Mouse (Mus musculus): ENCODE data around the gene Babam1. TPM values are rescaled to one million over a fixed set of nuclear protein-coding genes. Genes with fewer than 3 reads are reported as not detected.

The Babam1 gene
- polyA plus RNA-seq (2016; fragmentation: Nextera tagmentation; extraction: Ambion mirVana): 106 and 108 TPM in 2 replicates

DNA sequence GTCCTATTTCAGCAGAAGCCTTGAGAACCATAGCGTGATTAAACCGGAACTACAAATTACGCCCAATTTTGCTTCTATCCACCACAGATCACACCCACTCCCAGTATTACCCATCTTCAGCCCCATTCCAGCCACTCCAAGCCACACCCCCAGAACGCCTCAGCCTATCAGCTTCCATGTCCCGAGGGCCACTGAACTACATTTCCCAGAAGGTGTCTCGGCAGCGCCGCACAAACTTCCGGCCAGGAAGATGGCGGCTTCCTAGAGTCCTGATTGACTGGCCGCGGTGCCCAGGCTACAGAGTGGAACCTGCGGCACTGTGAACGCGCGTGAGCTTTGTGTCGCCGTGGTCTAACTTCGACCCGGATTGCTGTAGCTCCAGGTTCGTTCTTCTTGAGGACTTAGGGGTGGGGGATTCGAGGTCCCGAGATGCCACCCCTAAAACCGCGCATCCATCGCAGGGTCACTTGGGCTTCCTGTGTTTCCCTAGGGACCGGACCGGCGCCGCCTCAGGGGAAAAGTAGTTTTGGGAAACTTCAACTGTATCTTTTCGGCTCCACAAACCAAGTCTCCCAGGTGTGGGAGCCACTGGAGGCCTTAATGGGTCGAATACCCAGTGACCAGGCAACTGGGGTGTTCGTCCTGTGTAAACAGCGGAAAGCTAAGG, at the start of gene Babam1:
Babam1 (plus strand) TSS at position 223 of the 667 bp plus-strand sequence.
- peak within 1 kb of the TSS; percentile 87 for H3K27ac ChIP-seq
- DNase-seq (ENCODE audit: extremely low spot score, low spot score): peak; percentile 93
- peaks cover 33% of the 10 kb centered on the region for H3K36me3 ChIP-seq (replicated peaks)
- H3K4me3 ChIP-seq: peak within 1 kb of the TSS; percentile 79
- no peaks in the 10 kb centered on the region for H3K27me3 ChIP-seq (ENCODE audit: poor library complexity, severe bottlenecking)
- H3K4me1 ChIP-seq: peaks cover 27% of the 10 kb centered on the region
- WGBS: 1% methylated on average over 34 of the region's 34 CpGs
- H3K9me3 ChIP-seq: no peaks in the 10 kb centered on the region

DNA sequence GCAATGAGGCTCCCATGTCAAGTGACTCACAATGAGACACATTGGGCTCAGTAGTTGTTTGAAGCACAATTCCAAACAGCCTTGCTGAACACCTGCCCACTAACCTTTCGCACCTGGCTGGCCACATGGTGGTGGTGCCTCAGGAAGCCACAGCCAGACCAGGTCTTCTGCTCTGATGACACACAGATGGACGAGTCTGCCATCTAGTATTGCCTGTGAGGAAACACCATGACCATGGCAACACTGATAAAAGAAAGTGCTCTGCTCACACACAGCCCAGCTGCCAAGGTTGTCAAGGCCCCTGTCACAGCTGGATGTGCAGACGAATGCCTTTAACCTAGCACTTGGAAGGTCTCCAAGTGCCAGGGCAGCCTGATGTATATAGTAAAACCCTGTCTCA, 45.5 kb upstream of the Babam1 start:
- no peak for DNase-seq (ENCODE audit: extremely low spot score, low spot score)
- no peaks in the 10 kb centered on the region for H3K4me1 ChIP-seq
- H3K27me3 ChIP-seq (ENCODE audit: poor library complexity, severe bottlenecking): no peaks in the 10 kb centered on the region
- WGBS: 78% methylated on average over 3 of the region's 3 CpGs
- H3K4me3 ChIP-seq: no peak overlapping the region
- no peaks in the 10 kb centered on the region for H3K9me3 ChIP-seq
- H3K36me3 ChIP-seq (replicated peaks): peaks cover 100% of the 10 kb centered on the region
- no peak overlapping the region for H3K27ac ChIP-seq

DNA sequence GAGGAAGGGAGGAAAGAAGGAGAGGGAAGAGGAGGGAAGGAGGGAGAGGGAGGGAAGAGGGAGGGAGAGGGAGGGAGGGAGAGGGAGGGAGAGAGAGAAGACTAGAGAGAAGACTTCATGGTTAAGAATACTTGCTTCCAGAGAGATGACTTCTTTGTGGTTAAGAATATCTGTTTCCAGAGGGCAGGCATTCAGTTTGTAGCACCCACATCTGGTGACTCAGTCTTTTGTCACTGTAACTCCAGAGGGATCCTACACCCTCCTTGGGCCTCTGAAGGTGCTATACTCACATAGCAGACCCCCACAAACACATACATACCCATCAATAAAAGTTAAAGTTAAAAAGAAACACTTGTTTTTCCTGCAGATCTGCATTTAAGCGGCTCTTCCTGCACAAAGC, 45.1 kb upstream of the Babam1 start:
- Histone ChIP-seq H3K4me1 (no peaks in the 10 kb centered on the region), H3K27me3 (ENCODE audit: poor library complexity, severe bottlenecking) (no peaks in the 10 kb centered on the region), H3K4me3 (no peak overlapping the region), H3K36me3 (replicated peaks) (peaks cover 100% of the 10 kb centered on the region), H3K27ac (no peak overlapping the region), H3K9me3 (no peaks in the 10 kb centered on the region)
- no peak for DNase-seq (ENCODE audit: extremely low spot score, low spot score)
- 87% methylated on average over 1 of the region's 1 CpGs for WGBS

DNA sequence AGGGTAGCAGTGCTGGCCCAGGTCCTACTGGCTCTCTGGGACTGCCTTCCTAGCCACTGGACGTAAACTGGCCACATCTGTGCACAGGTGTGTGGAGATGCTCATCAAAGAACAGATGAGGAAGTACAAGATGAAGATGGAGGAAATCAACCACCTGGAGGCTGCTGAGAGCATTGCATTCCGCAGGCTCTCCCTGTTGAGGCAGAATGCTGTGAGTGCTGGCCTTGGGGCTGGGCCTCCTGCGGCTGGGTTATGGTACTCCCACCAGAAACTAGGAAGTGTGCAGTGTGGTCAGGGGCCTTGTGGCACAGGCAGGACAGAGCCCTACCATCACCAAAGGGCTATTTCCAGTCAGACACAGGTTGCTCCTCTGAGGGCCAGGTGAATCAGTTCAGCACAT, 38.6 kb upstream of the Babam1 start:
- H3K27ac ChIP-seq: no peak overlapping the region
- no peaks in the 10 kb centered on the region for H3K27me3 ChIP-seq (ENCODE audit: poor library complexity, severe bottlenecking)
- H3K4me3 ChIP-seq: no peak overlapping the region
- WGBS: 80% methylated on average over 3 of the region's 3 CpGs
- no peak for DNase-seq (ENCODE audit: extremely low spot score, low spot score)
- H3K9me3 ChIP-seq: no peaks in the 10 kb centered on the region
- peaks cover 80% of the 10 kb centered on the region for H3K36me3 ChIP-seq (replicated peaks)
- H3K4me1 ChIP-seq: no peaks in the 10 kb centered on the region

DNA sequence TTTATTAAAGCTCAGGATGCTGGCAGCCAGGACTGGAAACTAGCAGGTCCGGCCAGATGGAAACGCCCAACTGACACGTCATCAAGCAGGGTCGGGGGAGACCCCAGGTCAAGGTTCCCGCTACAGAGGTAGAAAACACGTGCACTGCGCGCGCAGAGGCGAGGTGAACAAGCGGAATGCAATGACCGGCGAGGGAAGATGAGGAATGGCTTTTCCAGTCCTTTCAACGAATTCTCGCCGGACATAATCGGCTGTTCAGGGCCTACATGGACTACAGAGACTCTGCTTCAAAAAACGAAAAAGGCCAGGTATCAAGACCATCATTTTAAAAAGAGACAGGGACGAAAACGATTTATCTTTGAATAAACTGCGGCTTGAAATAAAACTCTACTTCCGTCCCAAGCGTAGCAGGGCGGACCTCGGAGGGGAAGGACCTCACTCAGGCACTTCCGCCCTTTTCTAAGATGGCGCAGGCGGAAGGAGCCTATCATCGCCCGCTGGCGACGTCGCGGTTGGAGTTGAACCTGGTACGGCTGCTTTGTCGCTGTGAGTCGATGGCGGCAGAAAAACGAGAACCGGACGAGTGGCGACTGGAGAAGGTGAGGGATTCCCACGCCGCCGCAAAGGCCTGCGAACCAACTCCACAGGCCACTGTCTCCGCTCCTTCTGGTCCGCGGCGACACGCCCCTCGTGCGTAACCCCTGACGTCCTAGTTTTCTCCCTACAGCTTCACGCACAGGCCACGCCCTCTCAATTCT, 29.7 kb upstream of the Babam1 start, which contains the start of gene Use1:
Use1 (plus strand) TSS at position 78 of the 758 bp plus-strand sequence.
- DNase-seq (ENCODE audit: extremely low spot score, low spot score): peak; percentile 91
- peak within 1 kb of the TSS; percentile 74 for H3K4me3 ChIP-seq
- under 1% methylated on average over 56 of the region's 56 CpGs for WGBS
- H3K36me3 ChIP-seq (replicated peaks): peaks cover 20% of the 10 kb centered on the region
- no peaks in the 10 kb centered on the region for H3K27me3 ChIP-seq (ENCODE audit: poor library complexity, severe bottlenecking)
- no peaks in the 10 kb centered on the region for H3K9me3 ChIP-seq
- H3K4me1 ChIP-seq: peaks cover 33% of the 10 kb centered on the region
- H3K27ac ChIP-seq: peak within 1 kb of the TSS; percentile 91

DNA sequence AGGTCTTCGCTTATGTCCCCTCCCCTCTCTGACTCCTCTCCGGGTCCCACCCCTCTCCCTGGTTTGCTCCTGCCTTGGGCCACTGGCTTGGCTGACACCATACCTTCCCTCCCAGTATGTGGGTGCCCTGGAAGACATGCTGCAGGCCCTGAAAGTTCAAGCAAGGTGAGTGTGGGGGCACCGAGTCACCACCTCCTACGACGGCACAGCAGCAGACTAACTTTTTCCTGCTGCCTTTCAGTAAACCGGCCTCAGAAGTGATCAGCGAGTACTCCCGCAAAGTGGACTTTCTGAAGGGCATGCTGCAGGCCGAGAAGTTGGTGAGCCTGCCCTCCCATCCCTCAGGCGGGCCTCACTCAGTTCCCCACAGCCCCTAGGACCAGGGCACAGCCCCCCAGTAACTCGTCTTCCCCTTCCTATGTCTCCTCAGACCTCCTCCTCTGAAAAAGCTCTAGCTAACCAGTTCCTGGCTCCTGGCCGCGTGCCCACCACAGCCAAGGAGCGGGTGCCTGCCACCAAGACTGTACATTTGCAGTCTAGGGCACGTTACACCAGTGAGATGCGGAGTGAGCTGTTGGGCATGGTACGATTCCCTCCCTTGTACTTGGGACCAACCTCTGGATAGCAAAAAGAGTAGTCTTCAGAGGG, 29.0 kb upstream of the Babam1 start:
- no peaks in the 10 kb centered on the region for H3K27me3 ChIP-seq (ENCODE audit: poor library complexity, severe bottlenecking)
- peaks cover 33% of the 10 kb centered on the region for H3K4me1 ChIP-seq
- DNase-seq (ENCODE audit: extremely low spot score, low spot score): no peak
- peak overlapping the region; percentile 91 for H3K27ac ChIP-seq
- H3K4me3 ChIP-seq: peak overlapping the region; percentile 74
- peaks cover 25% of the 10 kb centered on the region for H3K36me3 ChIP-seq (replicated peaks)
- H3K9me3 ChIP-seq: no peaks in the 10 kb centered on the region
- 52% methylated on average over 17 of the region's 17 CpGs for WGBS

DNA sequence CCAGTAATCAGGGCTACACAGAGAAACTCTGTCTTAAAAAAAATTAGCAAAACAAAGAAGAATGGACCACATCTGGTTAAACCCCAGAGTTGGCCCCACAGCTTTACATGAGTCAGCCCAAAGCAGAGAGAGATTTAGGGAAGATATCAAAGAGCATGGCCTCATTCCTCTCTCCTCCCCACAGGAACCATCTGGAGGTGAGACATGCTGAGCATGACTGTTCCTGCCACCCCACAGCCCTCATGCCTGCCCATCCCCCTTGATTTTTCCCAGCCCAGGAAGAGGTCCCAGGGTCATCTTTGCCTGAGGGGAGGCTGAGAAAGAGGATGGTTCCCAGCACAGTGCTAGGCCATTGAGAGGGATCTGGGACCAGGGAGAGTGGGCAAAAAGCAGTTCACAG, 28.3 kb upstream of the Babam1 start:
- Histone ChIP-seq H3K27ac (no peak overlapping the region), H3K9me3 (no peaks in the 10 kb centered on the region)

DNA sequence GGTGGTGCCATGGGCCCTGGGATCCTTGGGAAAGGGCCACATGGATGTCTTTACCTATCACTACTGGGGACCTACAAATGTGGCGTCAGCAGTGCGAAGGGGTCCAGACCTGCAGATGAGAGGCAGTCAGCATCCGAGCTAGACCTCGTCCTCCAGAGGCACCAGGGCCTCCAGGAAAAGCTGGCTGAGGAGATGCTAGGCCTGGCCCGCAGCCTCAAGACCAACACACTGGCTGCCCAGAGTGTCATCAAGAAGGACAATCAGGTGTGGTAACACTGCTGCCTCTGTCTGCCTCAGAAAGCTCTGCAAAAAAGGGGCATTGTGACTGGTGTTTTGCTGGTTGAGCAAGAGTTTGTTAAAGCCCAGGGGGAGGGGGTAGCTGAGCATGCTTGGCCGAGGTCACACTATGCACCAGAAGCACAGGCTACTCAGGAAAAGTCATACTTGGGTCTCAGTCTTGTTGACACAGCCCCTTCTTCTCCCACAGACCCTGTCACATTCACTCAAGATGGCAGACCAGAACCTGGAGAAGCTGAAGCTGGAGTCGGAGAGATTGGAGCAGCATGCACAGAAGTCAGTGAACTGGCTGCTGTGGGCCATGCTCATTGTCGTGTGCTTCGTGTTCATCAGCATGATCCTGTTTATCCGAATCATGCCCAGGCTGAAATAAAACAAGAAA, 27.5 kb upstream of the Babam1 start:
- H3K36me3 ChIP-seq (replicated peaks): peaks cover 40% of the 10 kb centered on the region
- DNase-seq (ENCODE audit: extremely low spot score, low spot score): no peak
- no peak overlapping the region for H3K27ac ChIP-seq
- peaks cover 33% of the 10 kb centered on the region for H3K4me1 ChIP-seq
- H3K4me3 ChIP-seq: peak overlapping the region; percentile 11; the same call in 1 of the 2 replicates
- no peaks in the 10 kb centered on the region for H3K9me3 ChIP-seq
- 90% methylated on average over 10 of the region's 10 CpGs for WGBS
- H3K27me3 ChIP-seq (ENCODE audit: poor library complexity, severe bottlenecking): no peaks in the 10 kb centered on the region

More for the DNA sequence above, 28.3 kb upstream of the Babam1 start:
- H3K4me1 ChIP-seq: peaks cover 33% of the 10 kb centered on the region
- peak overlapping the region; percentile 74 for H3K4me3 ChIP-seq
- no peaks in the 10 kb centered on the region for H3K27me3 ChIP-seq (ENCODE audit: poor library complexity, severe bottlenecking)
- peaks cover 32% of the 10 kb centered on the region for H3K36me3 ChIP-seq (replicated peaks)
- no peak for DNase-seq (ENCODE audit: extremely low spot score, low spot score)

DNA sequence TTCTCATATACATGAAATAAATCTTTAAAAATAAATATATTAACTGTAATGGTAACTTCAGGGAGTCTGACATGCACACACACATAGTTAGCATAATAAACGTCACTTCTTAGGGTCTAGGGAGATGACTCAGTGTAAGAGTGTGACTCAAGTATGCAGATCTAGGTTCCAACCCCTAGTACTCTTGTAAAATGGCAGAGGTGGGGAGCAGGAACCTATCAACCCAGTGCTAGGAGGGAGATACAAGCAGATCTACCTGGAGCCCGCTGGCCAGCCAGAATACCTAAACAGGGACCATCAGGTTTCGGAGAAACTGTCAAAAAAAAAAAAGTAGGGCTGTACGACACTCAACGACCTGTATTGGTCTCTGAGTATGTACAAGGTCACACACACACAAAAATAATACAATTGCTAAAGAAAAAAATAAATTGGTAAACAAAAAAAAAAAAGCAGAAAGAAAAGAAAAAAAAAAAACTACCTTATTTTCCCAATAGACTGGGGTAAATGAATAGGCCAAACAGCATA, 25.9 kb upstream of the Babam1 start:
- H3K4me1 ChIP-seq: peaks cover 46% of the 10 kb centered on the region
- WGBS: 37% methylated on average over 5 of the region's 5 CpGs
- H3K27ac ChIP-seq: peak overlapping the region; percentile 84
- H3K27me3 ChIP-seq (ENCODE audit: poor library complexity, severe bottlenecking): 0 out of 2 replicates have a peak, but pooled peaks cover 5% of the 10 kb centered on the region
- H3K9me3 ChIP-seq: no peaks in the 10 kb centered on the region
- H3K4me3 ChIP-seq: peak overlapping the region; percentile 69
- H3K36me3 ChIP-seq (replicated peaks): peaks cover 56% of the 10 kb centered on the region
- DNase-seq (ENCODE audit: extremely low spot score, low spot score): no peak

DNA sequence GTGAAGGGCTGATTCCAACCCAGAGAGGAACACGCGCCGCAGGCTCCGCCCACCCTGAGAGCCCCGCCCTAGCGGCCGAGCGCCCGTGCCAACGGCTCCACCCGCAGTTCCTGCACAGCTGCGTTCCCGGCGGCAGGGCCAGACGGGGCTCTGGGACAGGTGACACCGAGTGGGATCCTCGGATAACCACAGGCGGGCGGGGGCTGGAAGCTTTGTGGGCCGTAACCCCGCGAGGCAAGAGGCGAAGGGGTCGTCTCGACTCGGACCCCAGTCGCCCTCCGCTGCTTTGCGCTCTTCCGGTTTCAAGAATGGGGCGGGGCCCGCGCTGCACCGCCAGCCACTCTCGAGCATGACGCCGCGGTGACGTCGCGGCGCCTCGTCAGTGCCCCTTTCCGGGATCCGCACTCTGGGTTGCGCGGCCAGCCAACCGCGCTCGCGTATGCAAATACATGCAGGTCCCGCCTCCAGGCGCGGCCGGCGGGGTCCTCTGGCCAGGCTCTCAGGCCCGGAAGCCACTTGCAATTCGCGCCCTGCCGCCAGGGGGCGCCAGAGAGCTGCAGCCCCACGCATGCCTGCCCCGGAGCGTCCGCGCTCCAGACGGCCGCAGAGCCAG, 25.3 kb upstream of the Babam1 start, which contains the start of gene Ocel1:
Ocel1 (plus strand) TSS at position 63 of the 613 bp plus-strand sequence.
- Histone ChIP-seq H3K36me3 (replicated peaks) (peaks cover 62% of the 10 kb centered on the region), H3K4me1 (peaks cover 46% of the 10 kb centered on the region), H3K9me3 (no peaks in the 10 kb centered on the region), H3K27me3 (ENCODE audit: poor library complexity, severe bottlenecking) (peaks cover 9% of the 10 kb centered on the region), H3K4me3 (peak within 1 kb of the TSS; percentile 69), H3K27ac (peak within 1 kb of the TSS; percentile 84)
- 1% methylated on average over 68 of the region's 68 CpGs for WGBS
- DNase-seq (ENCODE audit: extremely low spot score, low spot score): peak; percentile 99

DNA sequence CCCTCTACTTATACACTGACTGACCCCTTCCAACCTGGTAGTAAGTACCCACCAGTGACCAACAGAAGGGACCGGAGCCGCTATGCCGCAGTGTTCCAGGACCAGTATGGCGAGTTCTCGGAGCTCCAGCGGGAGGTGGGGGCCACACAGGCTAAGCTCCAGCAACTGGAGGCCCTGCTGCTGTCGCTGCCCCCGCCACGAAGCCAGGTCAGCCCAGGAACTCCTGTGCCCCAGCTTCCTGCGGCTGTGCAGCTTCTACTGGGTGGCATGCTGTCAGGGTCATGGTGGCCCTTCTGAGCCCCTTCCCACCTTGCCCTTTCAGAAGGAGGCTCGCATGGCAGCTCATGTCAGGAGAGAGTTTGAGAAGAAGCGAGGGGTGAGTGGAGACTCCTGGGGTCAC, 24.2 kb upstream of the Babam1 start:
- H3K4me1 ChIP-seq: peaks cover 50% of the 10 kb centered on the region
- H3K27me3 ChIP-seq (ENCODE audit: poor library complexity, severe bottlenecking): peaks cover 20% of the 10 kb centered on the region
- H3K36me3 ChIP-seq (replicated peaks): peaks cover 72% of the 10 kb centered on the region
- H3K27ac ChIP-seq: no peak overlapping the region
- no peaks in the 10 kb centered on the region for H3K9me3 ChIP-seq
- H3K4me3 ChIP-seq: no peak overlapping the region; the same call in 1 of the 2 replicates
- WGBS: 86% methylated on average over 12 of the region's 12 CpGs
- no peak for DNase-seq (ENCODE audit: extremely low spot score, low spot score)

DNA sequence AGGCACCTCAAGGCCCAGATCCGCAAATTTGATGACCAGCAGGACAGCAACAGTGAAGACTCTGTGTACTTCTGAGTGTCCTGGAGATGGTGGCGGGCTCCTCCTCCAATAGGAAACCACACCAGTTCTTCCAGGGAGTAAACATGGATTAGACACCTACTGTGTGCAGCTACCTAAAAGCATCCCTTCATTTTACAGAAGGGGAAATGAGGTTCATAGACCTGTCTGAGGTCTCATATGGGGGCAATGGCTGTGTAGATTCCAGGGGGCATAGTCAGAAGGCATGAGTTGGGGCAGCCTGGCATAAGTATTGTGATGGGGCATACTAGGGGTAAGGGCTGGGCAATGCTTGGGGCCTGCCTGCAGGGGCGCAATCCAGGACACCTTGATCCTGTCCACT, 23.7 kb upstream of the Babam1 start:
- Histone ChIP-seq H3K36me3 (replicated peaks) (peaks cover 78% of the 10 kb centered on the region), H3K4me3 (no peak overlapping the region)
- WGBS: 86% methylated on average over 3 of the region's 3 CpGs

More for the DNA sequence above, 23.7 kb upstream of the Babam1 start:
- Histone ChIP-seq H3K4me1 (peaks cover 47% of the 10 kb centered on the region), H3K9me3 (no peaks in the 10 kb centered on the region; the same call in 1 of the 2 replicates), H3K27me3 (ENCODE audit: poor library complexity, severe bottlenecking) (peaks cover 26% of the 10 kb centered on the region), H3K27ac (no peak overlapping the region)
- no peak for DNase-seq (ENCODE audit: extremely low spot score, low spot score)

Measured in forebrain, embryonic 10.5 days (tissue).